In genomic region chr9:114367783-114368470, GRCm38 (mm10) we compare ENCODE assay signal across 8 mouse cellular contexts. TPM values are rescaled to one million over a fixed set of nuclear protein-coding genes. Genes with fewer than 3 reads are reported as not detected.
DNase-seq lines count a peak whose midpoint lies in the region; ATAC-seq and TF ChIP-seq lines count a peak whose summit lies in the region.

No protein-coding gene starts in this region.

- H3K4me2 ChIP-seq in hindbrain, embryonic 12.5 days (replicated peaks), result peak overlapping the region; percentile 85

- CTCF ChIA-PET in Patski (lab: Charles Lee), result no interaction called here

- H3K36me3 ChIP-seq in hindbrain, embryonic 12.5 days, result no peaks in the 10 kb centered on the region

- DNase-seq in Patski (ENCODE audit: low read depth, low spot score), result no peak
- peak; percentile 76 to 85 for DNase-seq in cerebellum, postnatal 25 days
- peak; percentile 62 to 75 for DNase-seq in frontal cortex, postnatal 14 days (ENCODE audit: low spot score in 2 of 2)
- DNase-seq in layer of hippocampus, postnatal 36 days, result peak; percentile 77 to 81
- peak; percentile 84 for DNase-seq in lung, postnatal 14 days
- peak; percentile 89 for DNase-seq in retina, postnatal 1 day
- peak; percentile 54 to 80 for DNase-seq in urinary bladder, adult 18-20 months (ENCODE audit: low spot score in 2 of 2)

- ATAC-seq in Patski, result peak; percentile 60
- peak; percentile 83 for ATAC-seq in hindbrain, embryonic 12.5 days (ENCODE audit: low FRiP score)

- H3K9ac ChIP-seq in hindbrain, embryonic 12.5 days, result peak overlapping the region; percentile 44

- TF ChIP-seq CTCF in Patski (IDR thresholded peaks at IDR 0.05), result no peak

- H3K9me3 ChIP-seq in hindbrain, embryonic 12.5 days (replicated peaks), result no peaks in the 10 kb centered on the region

- peaks cover 6% of the 10 kb centered on the region; the same call in 1 of the 2 replicates for H3K4me1 ChIP-seq in hindbrain, embryonic 12.5 days

- WGBS in hindbrain, embryonic 12.5 days, result 2% methylated on average over 48 of the region's 48 CpGs

- POLR2A ChIA-PET in Patski (lab: Charles Lee), result no interaction called here

- peak overlapping the region; percentile 48 for H3K4me3 ChIP-seq in hindbrain, embryonic 12.5 days

- in situ Hi-C loops in Patski (cut with MboI; ENCODE audit: low pct_unique_long_range_greater_than_20kb), result loop anchor here (5.0 kb wide), 1 partner anchor 281 kb away; no protein-coding TSS in a partner anchor

- no peak overlapping the region for H3K27ac ChIP-seq in hindbrain, embryonic 12.5 days

- no peaks in the 10 kb centered on the region for H3K27me3 ChIP-seq in Patski
- peaks cover 8% of the 10 kb centered on the region for H3K27me3 ChIP-seq in hindbrain, embryonic 12.5 days

RNA-seq across cellular contexts. Expression of gene Crtap, which starts 22.5 kb away (rescaled TPM):
- polyA plus RNA-seq in Patski (2021), result 179 TPM
- 68.4 and 73.9 TPM in 2 replicates for polyA plus RNA-seq in hindbrain, embryonic 12.5 days (2016; fragmentation: Nextera tagmentation; extraction: Ambion mirVana)
- total RNA-seq in layer of hippocampus, postnatal 36 days (2021), result 1 to 10 TPM; 6.9 to 7.0 TPM

RNA-seq across cellular contexts. Expression of gene Glb1, which starts 32.9 kb away (rescaled TPM):
- 66.2 TPM for polyA plus RNA-seq in Patski (2021)
- 26.0 and 27.9 TPM in 2 replicates for polyA plus RNA-seq in hindbrain, embryonic 12.5 days (2016; fragmentation: Nextera tagmentation; extraction: Ambion mirVana)
- total RNA-seq in layer of hippocampus, postnatal 36 days (2021), result 10 to 100 TPM; 20.6 to 21.9 TPM

RNA-seq across cellular contexts. Expression of gene Tmppe, which starts 33.0 kb away (rescaled TPM):
- 5.7 TPM for polyA plus RNA-seq in Patski (2021)
- 9.1 and 10.3 TPM in 2 replicates for polyA plus RNA-seq in hindbrain, embryonic 12.5 days (2016; fragmentation: Nextera tagmentation; extraction: Ambion mirVana)
- 10 to 100 TPM in 1 of 2 experiments, 1 to 10 TPM in 1; 10.0 to 10.6 TPM for total RNA-seq in layer of hippocampus, postnatal 36 days (2021)

RNA-seq across cellular contexts. Expression of gene Bcl2a1c, which starts 38.0 kb away (rescaled TPM):
- not detected for polyA plus RNA-seq in Patski (2021)
- polyA plus RNA-seq in hindbrain, embryonic 12.5 days (2016; fragmentation: Nextera tagmentation; extraction: Ambion mirVana), result not detected in 2 replicates
- not detected for total RNA-seq in layer of hippocampus, postnatal 36 days (2021)
